Mouse (Mus musculus) MEL (cell line): ENCODE results near the gene Scimp. TPM values are rescaled to one million over a fixed set of nuclear protein-coding genes. Genes with fewer than 3 reads are reported as not detected.

Experiments
- DNase-seq: peaks from one replicate; pipeline ENCODE4 v3.0.0; 2011; ENCODE audit warnings: low read depth, low spot score
- H3K27ac ChIP-seq: 2 replicates; pipeline ENCODE4 v1.5.1; 2012; ENCODE audit warnings: low read depth, mild to moderate bottlenecking, control low read depth, low read length, moderate library complexity; ENCODE audit not compliant: control insufficient read depth
- H3K27me3 ChIP-seq, 2 experiments: fragments of 150-350 bp in 1 of 2; sonication (generic) in 1 of 2; 2 replicates each; pipeline ENCODE4 v1.6.1; 2012; ENCODE audit warnings: low read length in 2 of 2, mild to moderate bottlenecking in 2 of 2, improper control_type of control experiment in 1 of 2, moderate library complexity in 1 of 2; ENCODE audit not compliant: insufficient read depth in 2 of 2, control insufficient read depth in 1 of 2
- H3K36me3 ChIP-seq, 2 experiments: 2 replicates each; pipeline ENCODE4 v1.6.1; 2012 to 2014; ENCODE audit warnings: low read length in 2 of 2, improper control_type of control experiment in 1 of 2, inconsistent platforms in 1 of 2, mild to moderate bottlenecking in 1 of 2; ENCODE audit not compliant: insufficient read depth in 2 of 2, control insufficient read depth in 1 of 2
- H3K4me1 ChIP-seq, 2 experiments: fragments of 150-350 bp in 1 of 2; sonication (generic) in 1 of 2; 2 replicates each; pipeline ENCODE4 v1.6.1; 2012; ENCODE audit warnings: low read length in 2 of 2, improper control_type of control experiment in 1 of 2, mild to moderate bottlenecking in 1 of 2; ENCODE audit not compliant: insufficient read depth in 2 of 2, control insufficient read depth in 1 of 2
- H3K4me3 ChIP-seq, 2 experiments: fragments of 150-350 bp in 1 of 2; sonication (generic) in 1 of 2; 2 replicates each; pipeline ENCODE4 v1.5.1; 2012; ENCODE audit warnings: low read depth in 2 of 2, low read length in 2 of 2, mild to moderate bottlenecking in 2 of 2, moderate library complexity in 2 of 2, control low read depth in 1 of 2, improper control_type of control experiment in 1 of 2; ENCODE audit not compliant: control insufficient read depth in 1 of 2, insufficient read depth in 1 of 2
- H3K79me2 ChIP-seq: 2 replicates; pipeline ENCODE4 v1.6.1; 2012; ENCODE audit warnings: mild to moderate bottlenecking, low read length, moderate library complexity; ENCODE audit not compliant: control insufficient read depth, poor library complexity, insufficient read depth
- H3K9ac ChIP-seq: 2 replicates; pipeline ENCODE4 v1.6.1; 2012; ENCODE audit warnings: low read depth, mild to moderate bottlenecking, control low read depth, low read length, moderate library complexity; ENCODE audit not compliant: control insufficient read depth, poor library complexity, severe bottlenecking
- H3K9me3 ChIP-seq: fragments of 150-350 bp; sonication (generic); replicated peaks from 2 replicates; pipeline ENCODE4 v1.6.1; 2012; ENCODE audit warnings: mild to moderate bottlenecking, low read length, improper control_type of control experiment, moderate library complexity; ENCODE audit not compliant: insufficient read depth
- CHD2 ChIP-seq: IDR thresholded peaks from 2 replicates; pipeline ENCODE4 v1.6.1; 2011; ENCODE audit warnings: low read length, improper control_type of control experiment
- CTCF ChIP-seq, 3 experiments: IDR thresholded peaks in 2 of 3; conservative IDR thresholded peaks in 1 of 3; 2 replicates each; pipeline ENCODE4 v1.5.1; 2011 to 2012; ENCODE audit warnings: low read length in 3 of 3, low read depth in 2 of 3, mild to moderate bottlenecking in 2 of 3, improper control_type of control experiment in 1 of 3, inconsistent platforms in 1 of 3, mixed read lengths in 1 of 3, moderate library complexity in 1 of 3; ENCODE audit not compliant: control insufficient read depth in 1 of 3, insufficient read depth in 1 of 3, poor library complexity in 1 of 3, severe bottlenecking in 1 of 3
- E2F4 ChIP-seq: IDR thresholded peaks from 2 replicates; pipeline ENCODE4 v1.6.1; 2011; ENCODE audit warnings: low read depth, low read length, improper control_type of control experiment, borderline replicate concordance
- ELF1 ChIP-seq: IDR thresholded peaks from 2 replicates; pipeline ENCODE4 v1.6.1; 2014; ENCODE audit warnings: low read depth, mild to moderate bottlenecking, inconsistent platforms, low read length, improper control_type of control experiment, moderate library complexity
- EP300 ChIP-seq, 2 experiments: IDR thresholded peaks; 2 replicates each; pipeline ENCODE4 v1.6.1; 2011; ENCODE audit warnings: improper control_type of control experiment in 2 of 2, low read length in 2 of 2, low read depth in 1 of 2, mild to moderate bottlenecking in 1 of 2
- GATA1 ChIP-seq: IDR thresholded peaks from 2 replicates; pipeline ENCODE4 v1.6.1; 2011; ENCODE audit warnings: low read depth, low read length, improper control_type of control experiment
- HCFC1 ChIP-seq: IDR thresholded peaks from 2 replicates; pipeline ENCODE4 v1.6.1; 2012; ENCODE audit warnings: low read depth, mild to moderate bottlenecking, inconsistent platforms, low read length, improper control_type of control experiment, moderate library complexity
- KAT2A ChIP-seq: conservative IDR thresholded peaks from 2 replicates; pipeline ENCODE4 v1.6.1; 2012; ENCODE audit warnings: low read depth, low read length, improper control_type of control experiment, inconsistent platforms
- MAFK ChIP-seq: IDR thresholded peaks from 2 replicates; pipeline ENCODE4 v1.6.1; 2011; ENCODE audit warnings: low read depth, mild to moderate bottlenecking, low read length, improper control_type of control experiment, borderline replicate concordance
- MAZ ChIP-seq: IDR thresholded peaks from 2 replicates; pipeline ENCODE4 v1.6.1; 2012; ENCODE audit warnings: low read depth, mild to moderate bottlenecking, inconsistent platforms, low read length, improper control_type of control experiment
- NELFE ChIP-seq: IDR thresholded peaks from 2 replicates; pipeline ENCODE4 v1.6.1; 2011; ENCODE audit warnings: low read depth, low read length, improper control_type of control experiment
- POLR2AphosphoS2 ChIP-seq: IDR thresholded peaks from 2 replicates; pipeline ENCODE4 v1.6.1; 2011; ENCODE audit warnings: low read length, improper control_type of control experiment
- POLR2AphosphoS5 ChIP-seq: IDR thresholded peaks from 2 replicates; pipeline ENCODE4 v1.6.1; 2012; ENCODE audit warnings: low read depth, borderline replicate concordance, mild to moderate bottlenecking, inconsistent platforms, low read length, moderate library complexity, mixed read lengths
- RAD21 ChIP-seq: IDR thresholded peaks from 2 replicates; pipeline ENCODE4 v1.6.1; 2011; ENCODE audit warnings: mild to moderate bottlenecking, low read depth, low read length, improper control_type of control experiment
- RCOR1 ChIP-seq: IDR thresholded peaks from 2 replicates; pipeline ENCODE4 v1.6.1; 2012; ENCODE audit warnings: low read depth, mild to moderate bottlenecking, inconsistent platforms, low read length, improper control_type of control experiment
- SMC3 ChIP-seq: IDR thresholded peaks from 2 replicates; pipeline ENCODE4 v1.6.1; 2011; ENCODE audit warnings: low read depth, low read length, improper control_type of control experiment
- TBP ChIP-seq: IDR thresholded peaks from 2 replicates; pipeline ENCODE4 v1.8.0; 2011; ENCODE audit warnings: low read depth, low read length, improper control_type of control experiment
- TCF12 ChIP-seq: IDR thresholded peaks from 2 replicates; pipeline ENCODE4 v1.6.1; 2014; ENCODE audit warnings: low read depth, mild to moderate bottlenecking, inconsistent platforms, low read length, improper control_type of control experiment, moderate library complexity
- USF2 ChIP-seq, 2 experiments: IDR thresholded peaks; 2 replicates each; pipeline ENCODE4 v1.6.1; 2011 to 2012; ENCODE audit warnings: improper control_type of control experiment in 2 of 2, low read length in 2 of 2, borderline replicate concordance in 1 of 2, inconsistent platforms in 1 of 2, low read depth in 1 of 2, mild to moderate bottlenecking in 1 of 2; ENCODE audit not compliant: insufficient read depth in 1 of 2
- ZC3H11A ChIP-seq: IDR thresholded peaks from 2 replicates; pipeline ENCODE4 v1.6.1; 2012; ENCODE audit warnings: low read depth, mild to moderate bottlenecking, inconsistent platforms, low read length, improper control_type of control experiment
- ZKSCAN1 ChIP-seq: IDR thresholded peaks from 2 replicates; pipeline ENCODE4 v1.6.1; 2012; ENCODE audit warnings: low read depth, mild to moderate bottlenecking, inconsistent platforms, low read length, improper control_type of control experiment, moderate library complexity
- ZNF384 ChIP-seq: IDR thresholded peaks from 2 replicates; pipeline ENCODE4 v1.6.1; 2012; ENCODE audit warnings: low read depth, mild to moderate bottlenecking, inconsistent platforms, low read length, improper control_type of control experiment
- polyA plus RNA-seq, 2 experiments: library from polyadenylated mRNA; stranded (reverse) in 1 of 2; unstranded in 1 of 2; fragments of >175 nt in 1 of 2; fragments of >200 nt in 1 of 2; gene quantifications; 2 replicates each; pipeline versions ENCODE4 v1.2.1 to v1.2.4; 2012; ENCODE audit warnings: low replicate concordance in 2 of 2, low read depth in 1 of 2; ENCODE audit not compliant: insufficient read length in 2 of 2, insufficient read depth in 1 of 2, missing spikeins in 1 of 2
- total RNA-seq: library from RNA; depleted of rRNA; stranded (reverse); fragments of 300-350 nt; gene quantifications from 2 replicates; pipeline ENCODE4 v1.2.3, GENCODE M21; 2012

The Scimp gene
- total and polyA plus RNA-seq, 3 experiments = not detected

DNA sequence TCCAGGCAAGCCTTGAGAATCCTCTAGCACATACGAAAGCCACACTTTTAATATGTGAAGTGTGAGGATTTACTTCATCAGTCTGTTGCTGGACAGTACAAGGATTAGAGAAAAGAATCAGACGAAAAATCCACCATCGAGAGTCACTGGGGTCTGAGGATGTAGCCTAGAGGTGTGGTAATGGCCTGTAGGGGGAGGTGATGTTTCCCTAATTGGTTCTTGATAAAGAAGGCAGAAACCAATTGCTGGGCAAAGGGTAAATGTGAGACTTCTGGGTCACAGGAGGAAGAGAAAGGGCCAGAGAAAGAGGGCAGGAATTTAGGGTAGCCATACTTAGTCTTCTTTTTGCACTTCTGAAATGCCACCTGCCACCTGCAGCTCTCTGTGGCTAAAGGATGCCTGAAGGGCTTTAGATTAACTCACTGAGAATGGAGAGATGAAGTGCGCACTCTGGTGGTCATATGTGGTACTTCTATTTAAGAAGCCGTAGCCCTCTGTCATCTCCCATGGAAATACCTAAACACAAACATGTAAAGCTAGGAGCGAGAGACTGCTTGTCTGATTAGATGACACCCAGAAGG, 3.2 kb upstream of the Scimp start:
- DNase-seq = peak; percentile 89
- no peak overlapping the region for H3K9ac ChIP-seq
- H3K9me3 ChIP-seq = no peaks in the 10 kb centered on the region
- no peak overlapping the region for H3K4me3 ChIP-seq
- H3K4me1 ChIP-seq = 0 out of 4 replicates have a peak, but pooled peaks cover 0 to 9% of the 10 kb centered on the region in 2 experiments
- peaks cover 0 to 2% of the 10 kb centered on the region in 2 experiments; a peak in 2 of 4 replicates for H3K36me3 ChIP-seq
- peaks cover 6 to 7% of the 10 kb centered on the region in 2 experiments for H3K27me3 ChIP-seq
- no peaks in the 10 kb centered on the region for H3K79me2 ChIP-seq
- TF ChIP-seq CHD2 = no peak
- no peak for TF ChIP-seq RCOR1
- TF ChIP-seq ZKSCAN1 = no peak
- TF ChIP-seq NELFE = no peak
- no peak for TF ChIP-seq ELF1
- peak; percentile 50 to 88 (median 73) for TF ChIP-seq CTCF (IDR thresholded peaks at IDR 0.05 in 2 of 3, conservative IDR thresholded peaks at IDR 0.05 in 1 of 3; ENCODE audit: control insufficient read depth in 1 of 3, insufficient read depth in 1 of 3, low read depth in 2 of 3, low read length in 3 of 3, poor library complexity in 1 of 3, severe bottlenecking in 1 of 3)
- TF ChIP-seq MAFK = no peak
- TF ChIP-seq ZC3H11A = 0 out of 2 replicates have a peak, but pooled peaks have one; percentile 1
- TF ChIP-seq KAT2A = no peak
- no peak for TF ChIP-seq POLR2AphosphoS5
- no peak for TF ChIP-seq E2F4
- TF ChIP-seq POLR2AphosphoS2 = no peak
- no peak for TF ChIP-seq MAZ
- no peak for TF ChIP-seq ZNF384
- no peak for TF ChIP-seq TBP
- TF ChIP-seq RAD21 = peak; percentile 53
- no peak for TF ChIP-seq TCF12
- TF ChIP-seq USF2 (IDR thresholded peaks at IDR 0.05; ENCODE audit: borderline replicate concordance in 1 of 2, insufficient read depth in 1 of 2, low read depth in 1 of 2, low read length in 2 of 2) = no peak
- TF ChIP-seq SMC3 = peak; percentile 66
- no peak for TF ChIP-seq HCFC1
- no peak for TF ChIP-seq EP300 (IDR thresholded peaks at IDR 0.05; ENCODE audit: low read depth in 1 of 2, low read length in 2 of 2)
- peak; percentile 19; the same call in 1 of the 2 replicates for TF ChIP-seq GATA1
- no peak overlapping the region for H3K27ac ChIP-seq
